In the genomic region with DNA sequence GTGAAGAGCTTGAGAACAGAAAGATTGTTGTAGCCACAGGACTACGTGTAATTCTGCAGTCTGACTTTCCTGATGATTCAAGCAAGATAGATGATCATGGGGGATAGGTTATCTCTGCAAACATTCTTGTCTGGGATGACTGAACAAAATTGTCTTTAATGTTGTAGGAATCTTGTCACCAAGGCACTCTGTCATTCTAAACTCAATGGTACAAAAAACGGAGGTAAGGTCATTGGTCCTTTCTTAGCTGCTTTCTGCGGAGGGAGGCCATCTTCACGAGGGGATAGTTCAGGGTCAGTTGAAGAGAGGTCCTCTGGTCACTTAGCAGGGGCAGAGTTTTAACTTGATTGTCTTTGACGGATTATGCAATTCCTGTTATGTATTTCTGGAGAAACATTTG, we compare ENCODE assay signal across 19 mouse cellular contexts. TPM values are rescaled to one million over a fixed set of nuclear protein-coding genes. Genes with fewer than 3 reads are reported as not detected.
DNase-seq lines count a peak whose midpoint lies in the region; ATAC-seq and TF ChIP-seq lines count a peak whose summit lies in the region.
"Had no signal": no experiment of that assay in that cellular context is flagged by ENCODE, and none has a peak within 500 bp of the region (broad histone marks: within the 10 kb centered on the region; RNA-seq: fewer than 3 reads in every experiment).

No protein-coding gene starts in this region.

- no peak for TF ChIP-seq POLR2A in liver, adult 2 months (IDR thresholded peaks at IDR 0.05; ENCODE audit: extremely low read depth, insufficient read depth, low read length)
- no peak for TF ChIP-seq POLR2A in bone marrow macrophage, adult 2 months (IDR thresholded peaks at IDR 0.05; ENCODE audit: borderline replicate concordance, low read depth, low read length)

- 43% methylated on average over 5 of the region's 5 CpGs for WGBS in heart, embryonic 13.5 days
- WGBS in liver, adult 2 months = 46% methylated on average over 5 of the region's 5 CpGs
- 30% methylated on average over 5 of the region's 5 CpGs for WGBS in liver, embryonic 12.5 days (ENCODE audit: insufficient replicate concordance)
- 53% methylated on average over 5 of the region's 5 CpGs for WGBS in macrophage (ENCODE audit: missing documents)

- H3K4me2 ChIP-seq in heart, embryonic 13.5 days = no peak overlapping the region
- no peak overlapping the region for H3K4me2 ChIP-seq in liver, embryonic 12.5 days
- H3K4me2 ChIP-seq: midbrain, embryonic 15.5 days; neural tube, embryonic 13.5 days had no signal

- H3K36me3 ChIP-seq in heart, embryonic 13.5 days = no peaks in the 10 kb centered on the region
- no peaks in the 10 kb centered on the region for H3K36me3 ChIP-seq in liver, adult 2 months (ENCODE audit: control insufficient read depth, insufficient read depth, low read length)
- H3K36me3 ChIP-seq in liver, embryonic 12.5 days = no peaks in the 10 kb centered on the region
- H3K36me3 ChIP-seq in macrophage (ENCODE audit: inconsistent target) = no peaks in the 10 kb centered on the region
- H3K36me3 ChIP-seq: limb, embryonic 10.5 days; midbrain, embryonic 15.5 days; neural tube, embryonic 13.5 days had no signal

- no peak for TF ChIP-seq CTCF in liver, adult 2 months (IDR thresholded peaks at IDR 0.05; ENCODE audit: low read depth, low read length)
- TF ChIP-seq CTCF in bone marrow macrophage, adult 2 months (IDR thresholded peaks at IDR 0.05; ENCODE audit: low read depth, low read length) = no peak

- H3K9ac ChIP-seq in heart, embryonic 13.5 days = no peak overlapping the region
- no peak overlapping the region for H3K9ac ChIP-seq in liver, adult 2 months (ENCODE audit: low read depth, low read length)
- no peak overlapping the region for H3K9ac ChIP-seq in liver, embryonic 12.5 days
- H3K9ac ChIP-seq: midbrain, embryonic 15.5 days; neural tube, embryonic 13.5 days had no signal

- H3K27ac ChIP-seq in heart, embryonic 13.5 days (replicated peaks) = peak overlapping the region; percentile 86
- H3K27ac ChIP-seq in liver, adult 2 months (replicated peaks; ENCODE audit: insufficient read depth, low read depth, low read length) = no peak overlapping the region
- no peak overlapping the region for H3K27ac ChIP-seq in liver, embryonic 12.5 days
- peak overlapping the region; percentile 94 for H3K27ac ChIP-seq in bone marrow macrophage, adult 2 months (ENCODE audit: insufficient read depth, low read depth, low read length)
- H3K27ac ChIP-seq in macrophage = peak overlapping the region; percentile 31
- H3K27ac ChIP-seq: limb, embryonic 10.5 days; midbrain, embryonic 15.5 days; neural tube, embryonic 13.5 days had no signal

- no peaks in the 10 kb centered on the region for H3K9me3 ChIP-seq in heart, embryonic 13.5 days
- H3K9me3 ChIP-seq in liver, embryonic 12.5 days (replicated peaks) = no peaks in the 10 kb centered on the region
- H3K9me3 ChIP-seq: limb, embryonic 10.5 days; midbrain, embryonic 15.5 days; neural tube, embryonic 13.5 days had no signal

- no peaks in the 10 kb centered on the region for H3K79me2 ChIP-seq in liver, adult 2 months (ENCODE audit: control insufficient read depth, insufficient read depth, low read length)
- H3K79me2 ChIP-seq in macrophage (ENCODE audit: inconsistent target) = no peaks in the 10 kb centered on the region

- peaks cover 43% of the 10 kb centered on the region for H3K4me1 ChIP-seq in heart, embryonic 13.5 days
- H3K4me1 ChIP-seq in liver, adult 2 months (ENCODE audit: control insufficient read depth, insufficient read depth, low read length) = peaks cover 3% of the 10 kb centered on the region; the same call in 1 of the 2 replicates
- H3K4me1 ChIP-seq in liver, embryonic 12.5 days = 0 out of 2 replicates have a peak, but pooled peaks cover 3% of the 10 kb centered on the region
- H3K4me1 ChIP-seq in bone marrow macrophage, adult 2 months (ENCODE audit: control insufficient read depth, insufficient read depth, low read length) = peaks cover 20% of the 10 kb centered on the region
- H3K4me1 ChIP-seq: midbrain, embryonic 15.5 days; neural tube, embryonic 13.5 days had no signal

- H3K4me3 ChIP-seq in heart, embryonic 13.5 days = no peak overlapping the region
- no peak overlapping the region for H3K4me3 ChIP-seq in liver, adult 2 months (ENCODE audit: insufficient read depth, low read depth, low read length)
- no peak overlapping the region for H3K4me3 ChIP-seq in liver, embryonic 12.5 days
- H3K4me3 ChIP-seq in bone marrow macrophage, adult 2 months (ENCODE audit: insufficient read depth, low read length) = peak overlapping the region; percentile 14; the same call in 1 of the 2 replicates
- no peak overlapping the region for H3K4me3 ChIP-seq in macrophage (ENCODE audit: inconsistent target)
- H3K4me3 ChIP-seq: limb, embryonic 10.5 days; midbrain, embryonic 15.5 days; neural tube, embryonic 13.5 days had no signal

- H3K27me3 ChIP-seq in heart, embryonic 13.5 days (replicated peaks) = no peaks in the 10 kb centered on the region
- H3K27me3 ChIP-seq in liver, adult 2 months (ENCODE audit: control insufficient read depth, insufficient read depth, low read length) = no peaks in the 10 kb centered on the region
- H3K27me3 ChIP-seq in liver, embryonic 12.5 days (replicated peaks) = no peaks in the 10 kb centered on the region
- H3K27me3 ChIP-seq: midbrain, embryonic 15.5 days; neural tube, embryonic 13.5 days had no signal

- DNase-seq in heart, adult 11 months = no peak
- DNase-seq in liver, adult 2 months (ENCODE audit: extremely low read depth, low read depth, low spot score) = peak; percentile 4
- no peak for DNase-seq in thymus, postnatal 36 days
- no peak for DNase-seq in spleen, postnatal 14 days (ENCODE audit: low spot score in 2 of 2)
- DNase-seq: cerebellum, adult 2 months; embryo, embryonic 11 days; lung, adult 2 months; right cerebral cortex, adult 18-20 months had no signal

- ATAC-seq in heart, embryonic 13.5 days (ENCODE audit: extremely low read depth, insufficient number of reproducible peaks, low FRiP score, low TSS enrichment) = no peak
- ATAC-seq in liver, embryonic 12.5 days = no peak
- ATAC-seq: midbrain, embryonic 15.5 days had no signal

RNA-seq across cellular contexts. Expression of gene Rarres2, which starts 6.1 kb away (rescaled TPM):
- 29.7 and 35.8 TPM in 2 replicates for polyA plus RNA-seq in heart, embryonic 13.5 days (2015; fragmentation: Nextera tagmentation; extraction: Ambion mirVana)
- 1,102 and 1,282 TPM in 2 replicates for total RNA-seq in liver, adult 2 months (2014; rRNA removed)
- polyA plus RNA-seq in liver, adult 2 months (2012; rRNA removed) = 1,074 and 1,160 TPM in 2 replicates
- polyA plus RNA-seq in liver, embryonic 12.5 days (2016; fragmentation: Nextera tagmentation; extraction: Ambion mirVana) = 6.1 and 6.8 TPM in 2 replicates
- polyA plus RNA-seq in bone marrow macrophage, adult 2 months (2012; ENCODE audit: insufficient read depth, insufficient read length, missing spikeins) = not detected in 2 replicates
- not detected for total RNA-seq in macrophage (2018; cell fraction: chromatin; rRNA removed)
- under 1 TPM in 1 of 26 experiments, not detected in 25; 0.06 TPM for total RNA-seq in macrophage (2018; cell fraction: cytosol; rRNA removed)
- total RNA-seq in macrophage (2018; cell fraction: nucleus; rRNA removed) = not detected
- polyA plus RNA-seq in macrophage (2018) = not detected in 3 replicates
- total RNA-seq: hematopoietic stem cell, adult 5-6 weeks had no signal

RNA-seq across cellular contexts. Expression of gene Gm45021, which starts 10.7 kb away (rescaled TPM):
- polyA plus RNA-seq in heart, embryonic 13.5 days (2015; fragmentation: Nextera tagmentation; extraction: Ambion mirVana) = 0.86 TPM in 1 of 2 replicates, not detected in the other
- not detected in 2 replicates for total RNA-seq in liver, adult 2 months (2014; rRNA removed)
- polyA plus RNA-seq in liver, adult 2 months (2012; rRNA removed) = not detected in 2 replicates
- 0.44 TPM in 1 of 2 replicates, not detected in the other for polyA plus RNA-seq in liver, embryonic 12.5 days (2016; fragmentation: Nextera tagmentation; extraction: Ambion mirVana)
- polyA plus RNA-seq in bone marrow macrophage, adult 2 months (2012; ENCODE audit: insufficient read depth, insufficient read length, missing spikeins) = not detected in 2 replicates
- total RNA-seq in macrophage (2018; cell fraction: chromatin; rRNA removed) = not detected
- total RNA-seq in macrophage (2018; cell fraction: cytosol; rRNA removed) = not detected
- total RNA-seq in macrophage (2018; cell fraction: nucleus; rRNA removed) = not detected
- not detected in 3 replicates for polyA plus RNA-seq in macrophage (2018)
- total RNA-seq: hematopoietic stem cell, adult 5-6 weeks; layer of hippocampus, postnatal 10 days had no signal
- polyA plus RNA-seq: cerebellum, adult 2 months; inflammation-experienced regulatory T-cells, adult 6 months; limb, embryonic 10.5 days; lung, adult 2 months; midbrain, embryonic 15.5 days; neural tube, embryonic 13.5 days had no signal

RNA-seq across cellular contexts. Expression of gene Repin1, which starts 14.9 kb away (rescaled TPM):
- 22.5 and 24.6 TPM in 2 replicates for polyA plus RNA-seq in heart, embryonic 13.5 days (2015; fragmentation: Nextera tagmentation; extraction: Ambion mirVana)
- 31.1 and 47.2 TPM in 2 replicates for total RNA-seq in liver, adult 2 months (2014; rRNA removed)
- polyA plus RNA-seq in liver, adult 2 months (2012; rRNA removed) = 73.6 and 74.7 TPM in 2 replicates
- polyA plus RNA-seq in liver, embryonic 12.5 days (2016; fragmentation: Nextera tagmentation; extraction: Ambion mirVana) = 11.8 and 13.2 TPM in 2 replicates
- 10.7 and 13.3 TPM in 2 replicates for polyA plus RNA-seq in bone marrow macrophage, adult 2 months (2012; ENCODE audit: insufficient read depth, insufficient read length, missing spikeins)
- total RNA-seq in macrophage (2018; cell fraction: chromatin; rRNA removed) = 10 to 100 TPM in 24 of 26 experiments, 1 to 10 TPM in 2; 9.0 to 38.9 (median 17.3) TPM
- 10 to 100 TPM in 7 of 26 experiments, 1 to 10 TPM in 19; 3.8 to 12.6 (median 7.6) TPM for total RNA-seq in macrophage (2018; cell fraction: cytosol; rRNA removed)
- 10 to 100 TPM in 23 of 26 experiments, 1 to 10 TPM in 3; 7.5 to 38.8 (median 15.2) TPM for total RNA-seq in macrophage (2018; cell fraction: nucleus; rRNA removed)
- 5.1 to 7.5 TPM (median 7.1 TPM) in 3 replicates for polyA plus RNA-seq in macrophage (2018)

RNA-seq across cellular contexts. Expression of gene Gm44965, which starts 15.0 kb away (rescaled TPM):
- polyA plus RNA-seq in heart, embryonic 13.5 days (2015; fragmentation: Nextera tagmentation; extraction: Ambion mirVana) = not detected in 2 replicates
- not detected in 2 replicates for total RNA-seq in liver, adult 2 months (2014; rRNA removed)
- polyA plus RNA-seq in liver, adult 2 months (2012; rRNA removed) = not detected in 2 replicates
- not detected in 2 replicates for polyA plus RNA-seq in liver, embryonic 12.5 days (2016; fragmentation: Nextera tagmentation; extraction: Ambion mirVana)
- polyA plus RNA-seq in bone marrow macrophage, adult 2 months (2012; ENCODE audit: insufficient read depth, insufficient read length, missing spikeins) = not detected in 2 replicates
- not detected for total RNA-seq in macrophage (2018; cell fraction: chromatin; rRNA removed)
- not detected for total RNA-seq in macrophage (2018; cell fraction: cytosol; rRNA removed)
- not detected for total RNA-seq in macrophage (2018; cell fraction: nucleus; rRNA removed)
- polyA plus RNA-seq in macrophage (2018) = not detected in 3 replicates
- total RNA-seq: layer of hippocampus, postnatal 10 days had no signal
- polyA plus RNA-seq: cerebellum, adult 2 months; limb, embryonic 10.5 days; lung, adult 2 months; midbrain, embryonic 15.5 days; neural tube, embryonic 13.5 days; thymus, postnatal 0 days had no signal

RNA-seq across cellular contexts. Expression of gene Zfp775, which starts 23.1 kb away (rescaled TPM):
- polyA plus RNA-seq in heart, embryonic 13.5 days (2015; fragmentation: Nextera tagmentation; extraction: Ambion mirVana) = 4.8 and 5.5 TPM in 2 replicates
- 0.83 and 1.5 TPM in 2 replicates for total RNA-seq in liver, adult 2 months (2014; rRNA removed)
- polyA plus RNA-seq in liver, adult 2 months (2012; rRNA removed) = 2.0 and 2.4 TPM in 2 replicates
- polyA plus RNA-seq in liver, embryonic 12.5 days (2016; fragmentation: Nextera tagmentation; extraction: Ambion mirVana) = 2.0 and 2.2 TPM in 2 replicates
- 2.9 TPM in 2 replicates for polyA plus RNA-seq in bone marrow macrophage, adult 2 months (2012; ENCODE audit: insufficient read depth, insufficient read length, missing spikeins)
- 1 to 10 TPM in 19 of 26 experiments, under 1 TPM in 6, not detected in 1; 0.55 to 4.1 (median 1.8) TPM for total RNA-seq in macrophage (2018; cell fraction: chromatin; rRNA removed)
- 1 to 10 TPM in 16 of 26 experiments, under 1 TPM in 10; 0.48 to 2.0 (median 1.3) TPM for total RNA-seq in macrophage (2018; cell fraction: cytosol; rRNA removed)
- 1 to 10 TPM in 13 of 26 experiments, under 1 TPM in 13; 0.40 to 3.2 (median 1.0) TPM for total RNA-seq in macrophage (2018; cell fraction: nucleus; rRNA removed)
- 1.2 to 1.9 TPM (median 1.3 TPM) in 3 replicates for polyA plus RNA-seq in macrophage (2018)

Comparison
In these comparisons a context has a peak if more than half of its experiments do, and no peak if none do; other contexts are left out.
1. RNA of gene Rarres2, which starts 6.1 kb away (polyA plus RNA-seq): 1,074 to 1,160 TPM in liver, adult 2 months; 29.7 to 35.8 TPM in heart, embryonic 13.5 days, 6.1 to 6.8 TPM in liver, embryonic 12.5 days, not detected in bone marrow macrophage, adult 2 months and not detected in macrophage; every median in the first group is over 10 times any median in the second.
2. H3K27ac ChIP-seq: peak in heart, embryonic 13.5 days (single experiment), bone marrow macrophage, adult 2 months (single experiment) and macrophage (single experiment); none in liver, adult 2 months (single experiment) and liver, embryonic 12.5 days (single experiment).